Mouse (Mus musculus): ENCODE measurements around the gene Edc4. TPM values are rescaled to one million over a fixed set of nuclear protein-coding genes. Genes with fewer than 3 reads are reported as not detected.

Gene Edc4
- polyA plus RNA-seq, 1 experiment = 87.8 TPM

GRCm38 (mm10) chr8:105943321-105943739 is 62.6 kb downstream of the Edc4 start, which contains the start of gene Lcat:
TSS of gene Lcat (minus strand) at chr8:105943382.
- TF ChIP-seq POLR2A (IDR thresholded peaks at IDR 0.05; ENCODE audit: control insufficient read depth, low read depth, low read length) (no peak), CTCF (IDR thresholded peaks at IDR 0.05; ENCODE audit: control insufficient read depth, insufficient read depth, insufficient replicate concordance, low read depth, low read length) (no peak)
- Histone ChIP-seq H3K27me3 (ENCODE audit: control insufficient read depth, insufficient read depth, low read length) (no peaks in the 10 kb centered on the region), H3K27ac (ENCODE audit: control insufficient read depth, insufficient read depth, low read depth, low read length) (no peak within 1 kb of the TSS), H3K36me3 (ENCODE audit: control insufficient read depth, insufficient read depth, low read length) (no peaks in the 10 kb centered on the region), H3K4me1 (ENCODE audit: control insufficient read depth, insufficient read depth, low read length) (peaks cover 2% of the 10 kb centered on the region; the same call in 1 of the 2 replicates), H3K4me3 (ENCODE audit: control insufficient read depth, low read depth, low read length) (no peak within 1 kb of the TSS)

Other genes starting within 250 kb of the Edc4 start
- 6.8 and 7.2 TPM in 2 replicates for gene Ctcf, start 244.3 kb upstream of the Edc4 start, polyA plus RNA-seq (2012; rRNA removed)
- gene Agrp, start 243.5 kb upstream of the Edc4 start, polyA plus RNA-seq (2012; rRNA removed) = not detected in 2 replicates
- gene Carmil2, start 194.6 kb upstream of the Edc4 start, polyA plus RNA-seq (2012; rRNA removed) = 1.2 TPM in 2 replicates
- 40.2 and 40.4 TPM in 2 replicates for gene Acd, start 179.8 kb upstream of the Edc4 start, polyA plus RNA-seq (2012; rRNA removed)
- 82.9 and 87.7 TPM in 2 replicates for gene Pard6a, start 179.7 kb upstream of the Edc4 start, polyA plus RNA-seq (2012; rRNA removed)
- gene 4933405L10Rik, start 173.2 kb upstream of the Edc4 start, polyA plus RNA-seq (2012; rRNA removed) = 55.8 and 60.1 TPM in 2 replicates
- 84.2 and 98.6 TPM in 2 replicates for gene Enkd1, start 172.7 kb upstream of the Edc4 start, polyA plus RNA-seq (2012; rRNA removed)
- gene Gfod2, start 122.2 kb upstream of the Edc4 start, polyA plus RNA-seq (2012; rRNA removed) = 2.5 and 3.3 TPM in 2 replicates
- gene Ranbp10, start 53.5 kb upstream of the Edc4 start, polyA plus RNA-seq (2012; rRNA removed) = 48.4 and 50.2 TPM in 2 replicates
- gene Tsnaxip1, start 53.1 kb upstream of the Edc4 start, polyA plus RNA-seq (2012; rRNA removed) = 130 and 137 TPM in 2 replicates
- 15.7 and 16.3 TPM in 2 replicates for gene Cenpt, start 27.6 kb upstream of the Edc4 start, polyA plus RNA-seq (2012; rRNA removed)
- gene Thap11, start 25.7 kb upstream of the Edc4 start, polyA plus RNA-seq (2012; rRNA removed) = 13.1 and 14.0 TPM in 2 replicates
- gene Nutf2, start 20.3 kb upstream of the Edc4 start, polyA plus RNA-seq (2012; rRNA removed) = 29.9 and 32.1 TPM in 2 replicates
- gene Nrn1l, start 12.7 kb downstream of the Edc4 start, polyA plus RNA-seq (2012; rRNA removed) = 3.8 and 5.0 TPM in 2 replicates
- gene Pskh1, start 19.6 kb downstream of the Edc4 start, polyA plus RNA-seq (2012; rRNA removed) = 16.7 and 19.4 TPM in 2 replicates
- 0.91 and 0.96 TPM in 2 replicates for gene Ctrl, start 53.0 kb downstream of the Edc4 start, polyA plus RNA-seq (2012; rRNA removed)
- gene Psmb10, start 57.6 kb downstream of the Edc4 start, polyA plus RNA-seq (2012; rRNA removed) = 10.5 and 11.3 TPM in 2 replicates
- 0.84 and 1.6 TPM in 2 replicates for gene Lcat, start 62.5 kb downstream of the Edc4 start, polyA plus RNA-seq (2012; rRNA removed)
- 5.6 and 5.9 TPM in 2 replicates for gene Slc12a4, start 85.2 kb downstream of the Edc4 start, polyA plus RNA-seq (2012; rRNA removed)
- 561 and 647 TPM in 2 replicates for gene Dpep3, start 98.5 kb downstream of the Edc4 start, polyA plus RNA-seq (2012; rRNA removed)
- 11.4 and 12.8 TPM in 2 replicates for gene Dus2, start 110.5 kb downstream of the Edc4 start, polyA plus RNA-seq (2012; rRNA removed)
- gene Dpep2nb, start 125.1 kb downstream of the Edc4 start, polyA plus RNA-seq (2012; rRNA removed) = 3.0 and 4.1 TPM in 2 replicates
- 4.4 and 4.9 TPM in 2 replicates for gene Ddx28, start 131.0 kb downstream of the Edc4 start, polyA plus RNA-seq (2012; rRNA removed)
- 9.0 and 11.9 TPM in 2 replicates for gene Nfatc3, start 178.0 kb downstream of the Edc4 start, polyA plus RNA-seq (2012; rRNA removed)

Measured in testis, adult 2 months (tissue).